Mouse (Mus musculus) liver, adult 2 months (tissue): ENCODE measurements around the gene Coq8a. TPM values are rescaled to one million over a fixed set of nuclear protein-coding genes. Genes with fewer than 3 reads are reported as not detected.
A peak's percentile ranks its signal among the peaks of the same experiment; 100 is the strongest.

Experiments
- DNase-seq: peaks from one replicate; pipeline ENCODE4 v3.0.0-alpha.2; 2011; ENCODE audit warnings: low read depth, low spot score; ENCODE audit errors: extremely low read depth
- H3K27ac ChIP-seq: fragments of 200-500 bp; replicated peaks from 2 replicates; pipeline ENCODE4 v1.5.1; 2012; ENCODE audit warnings: low read depth, mild to moderate bottlenecking, control low read depth, inconsistent platforms, low read length; ENCODE audit not compliant: insufficient read depth
- H3K27me3 ChIP-seq: fragments of 200-500 bp; 2 replicates; pipeline ENCODE4 v1.6.1; 2012; ENCODE audit warnings: mild to moderate bottlenecking, moderate library complexity, low read length, inconsistent platforms; ENCODE audit not compliant: control insufficient read depth, insufficient read depth
- H3K36me3 ChIP-seq: fragments of 200-500 bp; 2 replicates; pipeline ENCODE4 v1.6.1; 2012; ENCODE audit warnings: low read length, inconsistent platforms; ENCODE audit not compliant: control insufficient read depth, insufficient read depth
- H3K4me1 ChIP-seq: fragments of 200-500 bp; 2 replicates; pipeline ENCODE4 v1.6.1; 2011; ENCODE audit warnings: low read length; ENCODE audit not compliant: control insufficient read depth, insufficient read depth
- H3K4me3 ChIP-seq: fragments of 200-500 bp; 2 replicates; pipeline ENCODE4 v1.5.1; 2011; ENCODE audit warnings: low read depth, mild to moderate bottlenecking, control low read depth, low read length, moderate library complexity; ENCODE audit not compliant: insufficient read depth
- H3K79me2 ChIP-seq: fragments of 200-500 bp; 2 replicates; pipeline ENCODE4 v1.6.1; 2012; ENCODE audit warnings: inconsistent platforms, mild to moderate bottlenecking, low read length, moderate library complexity; ENCODE audit not compliant: control insufficient read depth, insufficient read depth
- H3K9ac ChIP-seq: fragments of 200-500 bp; 2 replicates; pipeline ENCODE4 v1.6.1; 2012; ENCODE audit warnings: low read depth, mild to moderate bottlenecking, control low read depth, inconsistent platforms, low read length
- CTCF ChIP-seq: fragments of 200-500 bp; IDR thresholded peaks from 2 replicates; pipeline ENCODE4 v1.5.1; 2011; ENCODE audit warnings: low read depth, low read length, control low read depth
- POLR2A ChIP-seq: fragments of 200-500 bp; IDR thresholded peaks from 2 replicates; pipeline ENCODE4 v1.6.1; 2011; ENCODE audit warnings: low read length, control low read depth; ENCODE audit not compliant: insufficient read depth; ENCODE audit errors: extremely low read depth
- WGBS: fragments of 180-500 bp; shearing (Covaris S2); methylation state at CpG from one replicate; pipeline ENCODE4 v1.1.7; 2018; 5-methylcytosine and 5-hydroxymethylcytosine counted together
- polyA plus RNA-seq: library from polyadenylated mRNA; depleted of rRNA; stranded (reverse); fragments of >200 nt; gene quantifications from 2 replicates; pipeline ENCODE4 v1.2.3, GENCODE M21; 2012; rRNA removed
- total RNA-seq: library from RNA; depleted of rRNA; stranded (reverse); fragments of >200 nt; gene quantifications from 2 replicates; pipeline ENCODE4 v1.2.3, GENCODE M21; 2014; rRNA removed

The Coq8a gene
- total RNA-seq (137 and 197 TPM in 2 replicates), polyA plus RNA-seq (387 and 444 TPM in 2 replicates)

DNA sequence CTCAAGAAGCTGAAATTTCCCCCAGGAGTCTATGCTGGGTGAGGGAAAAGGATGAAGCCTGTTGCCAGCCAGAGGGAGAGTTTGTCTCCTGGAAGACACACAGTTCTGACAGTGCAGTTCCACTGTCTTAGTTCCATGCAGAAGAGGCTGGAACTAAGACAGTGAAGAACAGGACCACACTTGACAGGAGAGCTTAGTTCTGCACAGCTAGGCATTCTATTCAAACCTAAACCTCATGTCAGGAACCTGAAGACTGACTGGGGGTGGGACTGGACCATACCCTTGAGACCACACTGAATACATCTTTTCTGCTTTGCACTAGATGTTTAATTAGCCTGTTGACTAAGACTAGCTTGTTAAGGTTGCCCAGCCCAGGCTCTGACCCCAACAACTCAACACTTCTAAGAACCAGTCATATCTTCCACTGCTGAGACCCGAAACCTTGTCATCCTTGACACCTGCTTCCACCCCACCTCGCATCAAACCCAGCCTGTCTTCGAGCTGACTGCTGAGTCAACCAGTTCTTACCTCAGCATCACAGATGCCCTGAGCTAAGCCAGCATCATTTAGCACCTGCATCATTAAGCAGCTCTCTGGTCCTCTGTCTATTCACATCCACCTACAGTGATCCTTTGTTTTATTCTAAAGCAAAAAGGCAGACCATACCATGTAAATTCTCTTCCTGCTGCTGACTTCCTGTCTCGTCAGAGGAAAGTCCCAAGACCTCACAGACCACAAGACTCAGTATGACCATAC, at the start of gene Coq8a:
Coq8a (minus strand) TSS at position 644 of the 756 bp plus-strand sequence.
- no peak for DNase-seq
- H3K4me1 ChIP-seq: peaks cover 9% of the 10 kb centered on the region
- H3K79me2 ChIP-seq: peaks cover 4% of the 10 kb centered on the region; the same call in 1 of the 2 replicates
- 81% methylated on average over 4 of the region's 4 CpGs for WGBS
- no peaks in the 10 kb centered on the region for H3K27me3 ChIP-seq
- TF ChIP-seq CTCF (no peak), POLR2A (no peak)
- H3K4me3 ChIP-seq: no peak within 1 kb of the TSS
- H3K36me3 ChIP-seq: no peaks in the 10 kb centered on the region
- H3K9ac ChIP-seq: no peak within 1 kb of the TSS
- no peak within 1 kb of the TSS for H3K27ac ChIP-seq

DNA sequence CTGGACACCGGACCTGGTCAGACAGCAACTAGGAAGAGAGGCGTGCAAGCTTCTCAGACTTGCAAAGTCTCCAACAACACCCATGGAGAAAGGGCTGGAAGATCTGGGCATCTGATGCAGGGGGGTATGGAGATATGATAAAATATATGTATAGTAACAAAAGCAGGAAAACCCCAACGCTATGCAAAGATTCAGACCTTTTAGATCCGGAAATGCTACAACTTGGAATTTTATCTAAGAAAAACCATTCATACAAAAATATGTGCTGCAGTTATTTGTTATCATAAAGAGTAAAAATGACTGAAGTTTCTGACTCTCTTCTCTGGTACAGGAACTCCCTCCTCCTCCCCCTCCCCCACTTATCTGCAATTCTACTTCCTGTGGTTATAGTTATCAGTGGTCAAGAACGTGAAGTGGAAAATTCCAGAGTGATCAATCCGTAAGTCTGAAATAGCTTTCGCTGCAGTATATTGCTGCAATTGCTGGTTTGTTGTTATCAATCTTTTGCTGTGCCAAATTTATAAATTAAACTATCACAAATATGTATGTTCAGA, 49.3 kb upstream of the Coq8a start:
- TF ChIP-seq POLR2A: no peak
- TF ChIP-seq CTCF: no peak
- no peaks in the 10 kb centered on the region for H3K27me3 ChIP-seq
- peak overlapping the region; percentile 10; the same call in 1 of the 2 replicates for H3K9ac ChIP-seq
- peaks cover 29% of the 10 kb centered on the region for H3K4me1 ChIP-seq
- peak; percentile 42 for DNase-seq
- 82% methylated on average over 7 of the region's 7 CpGs for WGBS
- H3K79me2 ChIP-seq: no peaks in the 10 kb centered on the region; the same call in 1 of the 2 replicates
- no peaks in the 10 kb centered on the region for H3K36me3 ChIP-seq
- H3K4me3 ChIP-seq: no peak overlapping the region
- H3K27ac ChIP-seq: peak overlapping the region; percentile 79

DNA sequence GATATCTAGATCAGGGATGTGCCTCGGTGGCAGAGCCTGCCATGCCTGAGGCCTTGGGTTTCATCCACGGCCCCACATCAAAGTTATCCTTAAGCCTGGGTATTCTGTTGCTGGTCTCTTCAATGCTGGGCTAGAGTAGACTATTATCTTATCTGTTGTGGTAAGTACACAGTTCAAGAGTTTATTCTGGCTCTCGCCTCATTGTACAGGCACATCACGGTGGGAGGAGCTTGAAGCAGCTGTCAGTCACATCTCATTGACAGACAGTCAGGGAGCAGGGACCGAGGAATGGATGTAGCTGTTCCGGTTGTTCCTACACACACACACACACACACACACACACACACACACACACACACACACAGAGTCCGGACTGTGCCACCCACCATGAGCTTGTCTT, 48.5 kb upstream of the Coq8a start:
- peak; percentile 87 for DNase-seq
- peaks cover 29% of the 10 kb centered on the region for H3K4me1 ChIP-seq
- no peaks in the 10 kb centered on the region for H3K27me3 ChIP-seq
- no peak overlapping the region for H3K9ac ChIP-seq
- TF ChIP-seq CTCF: no peak
- TF ChIP-seq POLR2A: no peak
- H3K4me3 ChIP-seq: no peak overlapping the region
- H3K79me2 ChIP-seq: no peaks in the 10 kb centered on the region; the same call in 1 of the 2 replicates
- H3K27ac ChIP-seq: peak overlapping the region; percentile 79
- 13% methylated on average over 7 of the region's 7 CpGs for WGBS
- no peaks in the 10 kb centered on the region for H3K36me3 ChIP-seq

DNA sequence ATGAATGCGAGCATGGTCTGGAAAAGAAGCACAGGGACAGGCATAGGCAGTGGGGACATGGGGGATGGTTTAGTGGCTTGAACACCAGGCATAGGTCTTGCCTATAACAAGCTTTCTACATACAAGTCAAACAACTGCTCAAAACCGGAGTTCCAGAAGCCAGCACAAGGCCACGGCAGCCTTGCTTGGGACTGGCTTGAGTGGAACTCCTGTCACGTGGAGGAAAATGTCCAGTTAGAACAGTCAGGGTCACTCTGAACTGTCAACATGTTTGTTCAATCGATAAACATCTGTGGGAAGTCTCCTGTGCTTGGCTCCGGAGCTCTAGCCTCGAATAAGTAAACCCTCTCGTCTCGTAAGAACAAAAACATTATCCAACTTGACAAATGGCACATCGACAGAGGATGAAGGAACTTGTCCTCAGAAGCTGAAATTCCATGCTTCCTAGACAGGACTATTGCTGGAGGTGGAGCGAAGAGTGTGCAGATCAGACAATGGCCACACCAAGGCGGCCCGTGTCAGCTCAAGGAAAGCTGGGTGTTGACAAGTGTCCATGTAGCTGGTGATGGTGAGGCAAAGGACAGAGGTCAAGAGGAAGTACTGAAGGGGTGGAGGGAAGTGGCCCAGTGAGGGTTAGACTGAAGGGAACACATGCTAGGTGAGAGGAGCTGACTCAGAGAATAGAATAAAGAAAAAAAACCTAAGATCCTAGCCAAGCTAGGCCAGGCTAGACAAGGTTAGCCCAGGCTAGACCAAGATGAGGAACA, 46.5 kb upstream of the Coq8a start:
- peak overlapping the region; percentile 79 for H3K27ac ChIP-seq
- H3K4me3 ChIP-seq: peak overlapping the region; percentile 2
- DNase-seq: peak; percentile 98
- WGBS: 19% methylated on average over 13 of the region's 13 CpGs
- no peak for TF ChIP-seq CTCF
- no peak for TF ChIP-seq POLR2A
- no peaks in the 10 kb centered on the region for H3K27me3 ChIP-seq
- no peaks in the 10 kb centered on the region for H3K36me3 ChIP-seq
- H3K9ac ChIP-seq: peak overlapping the region; percentile 31
- H3K4me1 ChIP-seq: peaks cover 29% of the 10 kb centered on the region
- no peaks in the 10 kb centered on the region for H3K79me2 ChIP-seq

DNA sequence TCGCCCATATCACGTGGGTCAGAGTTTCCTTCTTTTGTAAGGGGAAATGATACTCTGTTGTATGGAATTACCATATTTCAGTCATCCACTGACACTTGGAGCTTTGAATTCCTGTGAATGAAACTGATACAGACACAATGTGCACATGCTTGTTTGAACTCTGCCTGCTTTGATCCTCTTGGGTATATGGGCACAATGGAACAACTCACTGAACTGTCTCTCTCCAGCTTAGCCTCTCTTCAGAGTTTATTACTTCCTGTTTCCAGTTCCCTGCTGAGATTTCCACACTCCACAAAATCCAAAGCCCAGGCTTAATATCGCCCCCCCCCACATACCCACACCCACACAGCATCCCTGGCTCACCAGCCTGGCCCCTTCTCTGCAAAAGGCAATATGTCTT, 32.3 kb upstream of the Coq8a start:
- Histone ChIP-seq H3K79me2 (peaks cover 11% of the 10 kb centered on the region; the same call in 1 of the 2 replicates), H3K4me1 (peaks cover 22% of the 10 kb centered on the region), H3K27me3 (no peaks in the 10 kb centered on the region), H3K9ac (no peak overlapping the region), H3K27ac (no peak overlapping the region), H3K4me3 (no peak overlapping the region), H3K36me3 (peaks cover 10% of the 10 kb centered on the region)
- DNase-seq: no peak
- TF ChIP-seq CTCF: no peak
- TF ChIP-seq POLR2A: no peak
- WGBS: 90% methylated on average over 3 of the region's 3 CpGs
